Mouse (Mus musculus) hematopoietic stem cell, adult 5-6 weeks (primary cell): Measurements from ENCODE around the gene Ppp2r3d. TPM values are rescaled to one million over a fixed set of nuclear protein-coding genes. Genes with fewer than 3 reads are reported as not detected.
A peak's percentile ranks its signal among the peaks of the same experiment; 100 is the strongest.
"Not testable (repeated sequence)": the region's sequence is repeated elsewhere in the genome, so short reads cannot be mapped to it uniquely, and the experiment has no call there.

Experiments used
- ATAC-seq, 2 experiments: fragments of 125-278 bp in 1 of 2; replicated peaks in 1 of 2; 2 replicates each; pipeline ENCODE4 v1.8.0; 2016 to 2017; ENCODE audit warnings: inconsistent platforms in 2 of 2, mild to moderate bottlenecking in 2 of 2, moderate number of reproducible peaks in 2 of 2, low read depth in 1 of 2, moderate TSS enrichment in 1 of 2; ENCODE audit not compliant: low FRiP score in 2 of 2, poor library complexity in 2 of 2, severe bottlenecking in 2 of 2, insufficient read depth in 1 of 2, low TSS enrichment in 1 of 2
- total RNA-seq: library from RNA; stranded (forward); fragments of 172-1452, 232-1000 nt; gene quantifications from 2 replicates; pipeline ENCODE4 v1.2.3, GENCODE M21; 2017

Ppp2r3d gene
- 19.9 and 30.1 TPM in 2 replicates for total RNA-seq

DNA sequence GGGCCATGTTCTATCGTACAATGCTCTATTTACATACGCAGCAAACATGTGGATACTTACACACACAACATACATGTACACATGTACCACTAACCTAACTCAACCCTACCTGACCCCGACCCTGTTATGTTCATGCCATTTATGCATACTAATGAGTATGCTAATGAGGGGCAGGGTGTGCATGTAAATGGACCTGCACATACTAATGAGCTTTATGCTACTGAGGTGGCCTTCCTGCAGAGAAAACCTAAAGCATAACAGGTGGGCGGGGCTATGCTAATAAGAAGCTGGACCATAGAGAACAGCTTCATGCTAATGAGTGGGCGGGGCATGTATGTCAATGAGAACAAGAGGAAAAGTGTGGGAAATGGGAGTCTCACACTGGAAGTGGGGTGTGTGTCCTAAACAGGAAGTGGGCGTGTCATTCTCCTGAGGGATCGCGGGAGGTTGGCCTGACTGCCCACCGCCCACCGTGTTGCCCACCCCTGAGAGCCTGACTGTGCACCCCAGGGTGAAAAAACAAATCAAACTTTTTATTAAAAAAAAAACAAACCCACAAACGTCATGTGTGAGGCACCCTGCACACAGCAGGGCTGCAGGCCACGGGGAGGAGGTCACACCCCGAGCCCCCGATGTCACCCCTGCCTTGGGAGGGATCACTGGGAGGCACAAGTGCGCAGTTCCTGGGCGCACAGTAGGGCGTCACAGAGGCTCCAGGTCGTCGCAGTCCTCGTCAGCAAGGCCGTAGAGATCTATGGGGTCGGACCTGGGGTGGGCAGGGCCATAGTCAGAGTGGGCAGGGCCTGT is at the start of gene Ppp2r3d:
Ppp2r3d (minus strand) TSS at position 803 of the 807 bp plus-strand sequence.
- ATAC-seq: peak in 1 of 2 experiments; percentile 57; a peak in 2 of 4 replicates

GRCm38 (mm10) chr9:124493693-124494092 is 17.0 kb upstream of the Ppp2r3d start, which contains the start of gene Gm21836:
Gene Gm21836 (minus strand): TSS chr9:124493793.
- not testable (repeated sequence) for ATAC-seq

DNA sequence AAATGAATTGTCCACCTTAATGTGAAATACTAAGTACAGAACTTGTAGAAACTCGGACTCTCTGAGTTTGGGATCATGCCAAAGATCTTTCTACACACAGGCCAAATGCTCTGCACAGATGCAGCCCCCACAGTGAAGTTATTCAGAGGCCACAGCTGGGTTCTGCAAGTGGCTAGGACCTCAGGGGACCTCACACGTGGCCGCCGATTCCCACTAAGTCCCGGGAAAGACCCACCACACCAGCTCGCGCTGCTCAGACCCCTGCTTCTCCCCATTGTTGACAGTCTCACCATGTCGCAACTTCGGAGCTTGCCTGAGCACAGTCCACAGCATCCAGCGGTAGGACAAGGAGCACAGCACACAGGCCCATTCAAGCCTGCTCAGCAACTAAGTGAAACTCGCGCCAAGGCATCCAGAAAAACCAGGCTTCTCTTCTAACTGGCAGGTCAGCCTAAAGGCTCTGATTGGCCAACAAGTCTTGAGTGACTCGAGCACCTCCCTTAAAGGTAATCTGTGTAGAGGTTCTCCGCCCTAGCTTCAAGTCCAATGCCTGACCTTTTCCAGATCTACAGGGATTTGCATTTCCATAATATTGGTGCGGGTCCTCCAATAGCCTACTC is 3.8 kb upstream of the Ppp2r3d start:
- not testable (repeated sequence) for ATAC-seq

GRCm38 (mm10) chr9:124478081-124478480 is 1.4 kb upstream of the Ppp2r3d start:
- no peak for ATAC-seq

DNA sequence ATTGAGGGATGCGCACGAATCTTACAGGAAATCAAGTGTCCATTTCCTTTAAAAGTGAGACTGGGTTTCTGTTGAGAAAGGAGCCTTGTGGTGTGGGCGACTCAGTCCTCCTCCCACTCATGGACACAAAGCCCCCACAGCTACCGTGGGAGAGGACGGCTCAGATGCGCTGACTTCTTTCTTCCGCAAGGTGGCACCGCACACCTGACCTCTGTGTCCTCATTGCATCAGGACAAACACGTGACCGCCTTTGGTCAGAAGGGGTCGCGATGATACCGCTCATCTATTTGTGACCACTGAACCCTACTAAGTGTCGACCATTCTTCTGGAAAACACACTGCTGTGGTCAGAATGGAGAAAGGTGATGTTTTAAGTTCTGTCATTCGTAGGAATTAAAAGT is 1.0 kb downstream of the Ppp2r3d start:
- no peak for ATAC-seq

DNA sequence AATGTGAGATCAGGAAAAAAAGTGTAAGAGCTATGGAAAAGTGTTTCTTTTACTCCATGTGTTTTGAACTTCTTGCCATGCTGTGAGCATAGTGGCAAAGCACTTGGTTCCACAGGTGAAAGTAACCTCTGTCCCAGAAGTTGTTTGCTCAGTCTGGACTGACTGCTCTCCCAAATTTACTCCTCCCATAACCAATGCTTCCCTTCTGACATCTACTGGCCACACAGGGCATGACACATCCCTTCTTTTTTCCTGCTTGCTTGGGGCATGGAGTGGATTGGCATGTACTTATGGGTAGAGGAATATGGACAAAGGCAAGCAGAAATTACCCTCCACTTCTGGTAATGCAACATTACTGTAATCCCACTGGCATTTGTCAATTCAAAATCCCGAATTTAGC is 20.1 kb downstream of the Ppp2r3d start:
- peak; percentile 45 to 71; a peak in 2 of 4 replicates for ATAC-seq

GRCm38 (mm10) chr9:124442533-124442855 is 34.2 kb downstream of the Ppp2r3d start:
- ATAC-seq: no peak

DNA sequence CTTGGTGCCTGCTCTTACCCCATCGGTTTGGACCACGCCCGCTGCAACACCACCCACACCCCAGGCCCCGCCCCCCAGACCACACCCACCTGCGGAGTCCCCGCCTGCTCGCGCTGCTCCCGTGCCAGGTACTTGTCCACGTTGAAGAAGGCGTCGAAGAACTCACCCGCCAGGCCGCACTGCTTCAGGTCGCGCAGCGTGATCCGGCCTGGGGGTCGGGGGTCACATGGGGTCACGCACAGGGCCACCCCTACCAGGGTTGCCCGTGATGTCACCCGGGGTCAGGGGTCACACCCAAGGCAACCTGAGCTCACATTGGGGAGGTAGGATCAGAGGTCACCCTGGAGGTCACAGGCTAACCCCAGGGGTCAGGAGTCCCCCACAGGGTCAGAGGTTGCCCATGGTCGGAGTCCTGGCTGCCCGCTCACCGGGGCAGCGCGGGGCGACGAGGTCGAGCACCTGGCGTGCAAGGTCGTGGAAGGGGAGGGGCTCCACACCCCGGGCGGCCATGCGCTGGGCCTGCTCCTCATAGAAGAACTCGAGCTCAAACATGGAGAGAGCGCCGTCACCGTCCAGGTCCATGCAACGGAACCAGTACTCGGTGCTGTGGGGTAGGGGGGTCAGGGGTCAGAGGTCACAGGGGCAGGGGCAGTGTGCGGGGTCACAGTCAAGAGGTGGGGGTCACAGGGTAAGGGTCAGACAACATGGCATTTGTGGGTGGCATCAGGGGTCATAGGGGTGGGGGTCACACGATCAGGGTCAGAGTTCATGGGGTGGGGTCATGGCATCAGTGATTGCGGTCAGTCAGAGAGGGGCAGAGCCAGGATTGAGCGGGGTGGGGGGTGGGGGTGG is 34.8 kb downstream of the Ppp2r3d start:
- ATAC-seq: 0 out of 4 replicates have a peak, but pooled peaks of 1 of the 2 experiments have one; percentile 5

GRCm38 (mm10) chr9:124440724-124441045 is 36.0 kb downstream of the Ppp2r3d start:
- no peak for ATAC-seq

DNA sequence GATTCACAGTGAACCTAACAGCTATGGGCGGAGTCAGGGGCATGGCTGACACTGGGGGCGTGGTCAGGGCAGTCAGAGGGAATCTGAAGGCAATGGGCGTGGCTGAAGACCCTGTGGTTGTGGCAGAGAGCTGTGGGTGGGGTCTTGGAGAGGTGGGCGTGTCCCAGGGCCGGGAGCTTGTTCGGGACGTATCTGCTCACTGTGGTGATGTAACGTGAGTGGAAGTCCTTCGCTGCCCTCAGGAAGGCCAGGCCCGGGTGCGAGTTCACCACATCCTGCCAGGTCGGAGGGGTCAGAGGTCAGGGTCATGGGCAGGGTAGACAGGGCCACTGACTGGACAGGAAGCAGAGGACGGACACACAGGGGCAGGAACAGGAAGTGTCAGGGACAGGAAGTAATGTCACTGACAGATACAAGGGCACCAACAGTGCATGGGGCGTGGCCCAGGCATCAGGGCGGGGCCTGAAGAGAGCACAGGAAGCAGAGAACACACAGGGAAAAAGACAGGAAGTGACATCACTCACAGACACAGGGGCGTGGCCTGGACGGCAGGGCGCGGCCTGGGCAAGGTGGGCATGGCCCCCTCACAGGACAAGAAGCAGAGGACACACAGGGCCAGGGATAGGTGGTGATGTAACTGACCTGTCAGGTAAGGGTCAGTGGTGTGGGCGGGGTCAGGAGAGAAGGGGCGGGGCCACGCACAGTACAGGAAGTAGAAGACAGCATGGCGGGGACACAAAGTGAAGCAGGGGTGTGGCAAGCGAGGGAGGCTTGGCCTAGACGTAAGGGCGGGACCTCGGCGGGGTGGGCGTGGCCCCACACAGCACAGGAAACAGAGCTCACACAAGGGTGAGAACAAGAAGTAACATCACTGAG is 36.6 kb downstream of the Ppp2r3d start:
- ATAC-seq: peak; percentile 35 to 65; a peak in 2 of 4 replicates

DNA sequence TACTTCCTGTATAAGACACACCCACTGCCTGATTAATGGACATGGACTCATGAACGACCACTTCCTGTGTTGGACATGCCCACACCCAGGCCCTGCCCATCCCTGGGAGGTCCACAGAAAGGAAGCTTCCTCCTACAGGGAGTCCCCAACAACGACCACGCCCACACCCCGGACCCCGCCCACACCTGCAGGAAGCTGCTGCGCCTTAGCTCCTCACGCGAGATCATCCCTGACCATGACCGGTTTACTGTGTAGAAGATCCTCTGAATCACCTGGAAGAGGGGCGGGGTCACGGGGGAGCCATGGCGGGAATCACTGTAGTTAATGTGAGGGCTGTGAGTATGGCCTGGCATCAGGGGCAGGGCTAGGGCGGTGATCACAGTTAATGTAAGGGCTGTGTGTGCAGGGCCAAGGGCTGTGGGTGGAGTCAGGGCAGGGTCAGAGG is 37.3 kb downstream of the Ppp2r3d start:
- ATAC-seq: peak; percentile 23 to 46; a peak in 3 of 4 replicates

DNA sequence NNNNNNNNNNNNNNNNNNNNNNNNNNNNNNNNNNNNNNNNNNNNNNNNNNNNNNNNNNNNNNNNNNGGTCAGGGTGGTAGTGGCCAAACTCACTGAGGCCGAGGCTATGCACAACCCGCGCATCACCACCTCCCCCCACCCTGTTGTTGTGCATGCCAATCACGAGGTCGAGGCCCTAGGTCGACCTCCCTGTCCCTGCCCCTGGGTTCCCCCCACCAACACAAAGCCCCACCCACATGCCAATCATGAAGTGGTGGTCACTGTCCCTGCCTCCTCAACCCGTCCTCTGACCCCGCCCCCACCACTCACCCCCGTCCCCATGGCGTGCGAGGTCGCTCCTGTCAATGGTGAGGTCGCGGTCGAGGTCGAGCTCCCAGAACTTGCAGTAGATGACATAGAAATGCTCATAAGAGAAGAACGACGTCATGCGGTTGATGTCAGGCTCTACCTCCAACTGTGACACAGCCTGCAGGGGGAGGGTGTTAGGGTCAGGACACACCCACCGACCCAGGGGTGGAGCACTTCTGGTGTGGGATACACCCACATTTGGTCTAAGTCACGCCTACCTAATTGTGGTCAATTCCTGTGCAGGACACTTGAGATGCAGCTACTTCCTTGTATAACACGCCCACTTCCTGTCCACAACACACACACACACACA is 37.9 kb downstream of the Ppp2r3d start:
- ATAC-seq: peak; percentile 13 to 37; a peak in 2 of 4 replicates

GRCm38 (mm10) chr9:124425411-124425885 is 51.2 kb downstream of the Ppp2r3d start:
- peak; percentile 9 to 26 for ATAC-seq

- ATAC-seq: peak; percentile 23 to 28
Measured at GRCm38 (mm10) chr9:124424542-124425410, 51.9 kb downstream of the Ppp2r3d start.

DNA sequence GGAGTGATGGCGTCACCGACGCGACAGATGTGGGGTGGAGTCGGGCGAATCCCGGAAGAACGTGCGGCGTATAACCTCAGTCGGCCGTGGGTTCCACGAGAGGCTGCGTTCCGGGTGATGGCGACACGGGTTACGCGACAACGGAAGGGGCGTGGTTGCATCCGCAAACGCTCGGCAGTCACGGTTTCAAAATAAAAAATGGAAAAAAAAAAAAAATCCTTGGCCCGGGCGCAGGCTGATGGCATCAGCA is 52.5 kb downstream of the Ppp2r3d start:
- ATAC-seq: no peak; a peak in 1 of 4 replicates
